Comparison of ENCODE assay signal across 8 mouse cellular contexts in the genomic region with DNA sequence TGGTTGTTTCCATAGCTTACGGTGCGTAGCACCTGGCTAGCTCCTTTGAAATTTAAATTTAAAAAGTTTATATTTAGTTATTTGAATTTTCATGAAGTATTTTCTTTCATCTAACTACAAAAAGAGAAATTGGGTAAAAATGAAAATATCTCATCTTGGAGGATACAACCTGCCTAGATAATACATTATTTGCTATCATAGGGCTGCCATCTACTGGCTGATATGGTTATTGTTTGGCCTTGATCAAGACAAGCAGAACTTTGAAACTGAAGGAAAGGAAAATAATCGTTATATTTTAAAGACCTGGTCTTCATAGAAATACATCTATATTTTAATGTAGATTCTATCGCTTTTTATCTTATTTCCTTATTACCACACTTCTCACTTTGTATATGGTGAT.
DNase-seq lines count a peak whose midpoint lies in the region; ATAC-seq lines count a peak whose summit lies in the region.

No protein-coding gene starts in this region.

- H3K36me3 ChIP-seq in heart, embryonic 11.5 days (ENCODE audit: control insufficient read depth, insufficient read depth, low read length), result no peaks in the 10 kb centered on the region

- H3K27me3 ChIP-seq in heart, embryonic 11.5 days (ENCODE audit: control insufficient read depth, insufficient read depth, low read length), result no peaks in the 10 kb centered on the region

- H3K4me3 ChIP-seq in heart, embryonic 11.5 days (ENCODE audit: low read depth, low read length), result no peak overlapping the region

- H3K4me2 ChIP-seq in heart, embryonic 11.5 days, result no peak overlapping the region

- DNase-seq in cerebellum, adult 18-20 months, result peak; percentile 7 to 11
- DNase-seq in cerebellum, adult 11 months, result no peak
- peak; percentile 52 for DNase-seq in layer of hippocampus, adult 11-12 months (ENCODE audit: low spot score)
- no peak for DNase-seq in layer of hippocampus, postnatal 36 days
- DNase-seq in Muller cell, postnatal 12 days (ENCODE audit: inconsistent ontology term), result peak; percentile 33
- peak; percentile 22 to 46 for DNase-seq in layer of hippocampus, postnatal 10 days (ENCODE audit: low spot score in 2 of 2)

- no peak overlapping the region for H3K9ac ChIP-seq in heart, embryonic 11.5 days (ENCODE audit: low read depth, low read length)

- WGBS in heart, embryonic 11.5 days (ENCODE audit: insufficient replicate concordance), result 75% methylated on average over 4 of the region's 4 CpGs

- H3K4me1 ChIP-seq in heart, embryonic 11.5 days (ENCODE audit: control insufficient read depth, insufficient read depth, low read length), result no peaks in the 10 kb centered on the region

- H3K9me3 ChIP-seq in heart, embryonic 11.5 days (replicated peaks; ENCODE audit: control insufficient read depth, low read length), result no peaks in the 10 kb centered on the region

- H3K27ac ChIP-seq in heart, embryonic 11.5 days (ENCODE audit: low read depth, low read length), result no peak overlapping the region

- ATAC-seq in heart, embryonic 11.5 days (replicated peaks; ENCODE audit: insufficient number of reproducible peaks, low FRiP score, low TSS enrichment), result no peak
- no peak for ATAC-seq in megakaryocyte progenitor cell, adult 5-6 weeks (replicated peaks; ENCODE audit: poor library complexity)

Comparison
In these comparisons a context has a peak if more than half of its experiments do, and no peak if none do; other contexts are left out.
1. DNase-seq: peak in cerebellum, adult 18-20 months (2 of 2), layer of hippocampus, adult 11-12 months (single experiment), Muller cell, postnatal 12 days (single experiment) and layer of hippocampus, postnatal 10 days (2 of 2); none in cerebellum, adult 11 months (single experiment) and layer of hippocampus, postnatal 36 days (0 of 2).